Mouse (Mus musculus) testis, adult 2 months (tissue): Measurements from ENCODE around the gene Akr7a5.

Experiments used
- CTCF ChIP-seq: fragments of 200-500 bp; IDR thresholded peaks from 2 replicates; pipeline ENCODE4 v1.5.1; 2012; ENCODE audit warnings: low read depth, mild to moderate bottlenecking, inconsistent platforms, low read length, moderate library complexity; ENCODE audit not compliant: control insufficient read depth, insufficient read depth, insufficient replicate concordance
- POLR2A ChIP-seq: fragments of 200-500 bp; IDR thresholded peaks from 2 replicates; pipeline ENCODE4 v1.6.1; 2012; ENCODE audit warnings: low read depth, mild to moderate bottlenecking, inconsistent platforms, low read length, moderate library complexity; ENCODE audit not compliant: control insufficient read depth

DNA sequence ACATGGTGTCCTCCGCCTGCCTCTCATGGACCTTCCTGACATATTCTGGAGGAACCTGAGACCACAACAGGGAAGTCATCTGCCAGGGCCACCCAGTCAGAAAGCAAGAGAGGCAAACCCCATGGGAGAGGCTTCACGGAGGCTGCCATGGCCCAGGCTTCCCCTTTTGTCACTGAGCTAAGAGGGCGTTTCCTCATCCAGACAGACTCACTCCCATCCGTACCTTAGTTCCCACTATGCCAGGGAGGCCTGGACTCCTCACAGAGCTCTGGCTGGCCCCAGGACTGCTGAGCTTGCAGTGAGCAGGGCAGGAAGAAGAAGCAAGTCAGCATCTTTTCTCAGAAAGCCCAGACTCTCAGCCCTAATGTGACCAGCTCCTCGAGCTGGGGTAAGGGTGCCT, 2.6 kb upstream of the Akr7a5 start:
- TF ChIP-seq POLR2A: no peak
- no peak for TF ChIP-seq CTCF
